Mouse (Mus musculus) CH12.LX (cell line): ENCODE results near the gene Prdm5.

Source experiments
- CHD1 ChIP-seq: IDR thresholded peaks from 2 replicates; pipeline ENCODE4 v1.6.1; 2012; ENCODE audit warnings: low read depth, low read length, improper control_type of control experiment, inconsistent platforms
- CHD2 ChIP-seq: IDR thresholded peaks from 2 replicates; pipeline ENCODE4 v1.6.1; 2011; ENCODE audit warnings: low read length, improper control_type of control experiment
- CTCF ChIP-seq, 2 experiments: IDR thresholded peaks in 1 of 2; conservative IDR thresholded peaks in 1 of 2; 2 replicates each; pipeline ENCODE4 v1.5.1; 2011 to 2012; ENCODE audit warnings: low read depth in 2 of 2, low read length in 2 of 2, improper control_type of control experiment in 1 of 2, inconsistent platforms in 1 of 2, mild to moderate bottlenecking in 1 of 2, moderate library complexity in 1 of 2
- EP300 ChIP-seq: IDR thresholded peaks from 2 replicates; pipeline ENCODE4 v1.6.1; 2011; ENCODE audit warnings: low read length, improper control_type of control experiment
- ETS1 ChIP-seq: conservative IDR thresholded peaks from 2 replicates; pipeline ENCODE4 v1.6.1; 2012; ENCODE audit warnings: low read depth, mild to moderate bottlenecking, inconsistent platforms, low read length, improper control_type of control experiment, moderate library complexity
- HCFC1 ChIP-seq: IDR thresholded peaks from 2 replicates; pipeline ENCODE4 v1.6.1; 2012; ENCODE audit warnings: low read depth, mild to moderate bottlenecking, inconsistent platforms, low read length, improper control_type of control experiment
- JUND ChIP-seq: conservative IDR thresholded peaks from 2 replicates; pipeline ENCODE4 v1.6.1; 2011; ENCODE audit warnings: low read depth, low read length, improper control_type of control experiment
- NELFE ChIP-seq: IDR thresholded peaks from 2 replicates; pipeline ENCODE4 v1.6.1; 2011; ENCODE audit warnings: low read depth, low read length, improper control_type of control experiment
- POLR2A ChIP-seq: IDR thresholded peaks from 2 replicates; pipeline ENCODE4 v1.6.1; 2011; ENCODE audit warnings: low read depth, mild to moderate bottlenecking, improper control_type of control experiment, low read length
- POLR2AphosphoS2 ChIP-seq: IDR thresholded peaks from 2 replicates; pipeline ENCODE4 v1.6.1; 2011; ENCODE audit warnings: low read depth, low read length, improper control_type of control experiment
- TCF12 ChIP-seq: IDR thresholded peaks from 2 replicates; pipeline ENCODE4 v1.6.1; 2014; ENCODE audit warnings: low read depth, mild to moderate bottlenecking, inconsistent platforms, low read length, improper control_type of control experiment
- USF1 ChIP-seq: IDR thresholded peaks from 2 replicates; pipeline ENCODE4 v1.6.1; 2014; ENCODE audit warnings: low read depth, mild to moderate bottlenecking, inconsistent platforms, low read length, improper control_type of control experiment

DNA sequence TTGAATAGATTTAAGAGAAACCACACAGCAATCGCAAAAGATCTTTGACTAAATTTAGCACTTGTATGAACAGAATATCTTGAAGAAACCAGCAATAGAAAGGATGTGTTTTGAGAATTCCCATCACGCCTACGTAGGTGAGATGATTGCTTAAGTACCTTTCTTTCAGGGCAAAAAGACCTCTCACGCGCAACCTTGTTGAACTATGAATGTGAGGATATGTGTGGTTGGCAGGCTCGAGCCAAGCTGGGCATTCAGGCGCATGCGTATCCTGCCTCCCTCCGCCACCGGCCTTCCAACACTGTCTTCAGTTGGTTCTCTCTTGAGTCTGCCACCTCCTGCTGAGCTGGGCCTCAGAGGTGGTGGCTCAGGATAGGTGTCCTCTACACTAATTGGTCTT is 173.5 kb downstream of the Prdm5 start, which contains the start of gene 4930544G11Rik:
- TF ChIP-seq CTCF (conservative IDR thresholded peaks at IDR 0.05 in 1 of 2, IDR thresholded peaks at IDR 0.05 in 1 of 2; ENCODE audit: low read depth in 2 of 2, low read length in 2 of 2) (no peak), USF1 (no peak), CHD2 (no peak), EP300 (no peak), TCF12 (no peak), ETS1 (no peak), POLR2A (no peak), POLR2AphosphoS2 (no peak), NELFE (no peak), HCFC1 (no peak), JUND (no peak), CHD1 (no peak)
